Mouse (Mus musculus) stomach, postnatal 0 days (tissue): ENCODE results near the gene Tnfaip2.
A peak's percentile ranks its signal among the peaks of the same experiment; 100 is the strongest.

Source experiments
- CTCF ChIP-seq: IDR thresholded peaks from 2 replicates; pipeline ENCODE4 v1.5.1; 2016; ENCODE audit warnings: antibody characterized with exemption, low read depth, mild to moderate bottlenecking, moderate library complexity
- EP300 ChIP-seq: optimal IDR thresholded peaks from 2 replicates; pipeline ENCODE3; 2016; ENCODE audit warnings: antibody characterized with exemption

DNA sequence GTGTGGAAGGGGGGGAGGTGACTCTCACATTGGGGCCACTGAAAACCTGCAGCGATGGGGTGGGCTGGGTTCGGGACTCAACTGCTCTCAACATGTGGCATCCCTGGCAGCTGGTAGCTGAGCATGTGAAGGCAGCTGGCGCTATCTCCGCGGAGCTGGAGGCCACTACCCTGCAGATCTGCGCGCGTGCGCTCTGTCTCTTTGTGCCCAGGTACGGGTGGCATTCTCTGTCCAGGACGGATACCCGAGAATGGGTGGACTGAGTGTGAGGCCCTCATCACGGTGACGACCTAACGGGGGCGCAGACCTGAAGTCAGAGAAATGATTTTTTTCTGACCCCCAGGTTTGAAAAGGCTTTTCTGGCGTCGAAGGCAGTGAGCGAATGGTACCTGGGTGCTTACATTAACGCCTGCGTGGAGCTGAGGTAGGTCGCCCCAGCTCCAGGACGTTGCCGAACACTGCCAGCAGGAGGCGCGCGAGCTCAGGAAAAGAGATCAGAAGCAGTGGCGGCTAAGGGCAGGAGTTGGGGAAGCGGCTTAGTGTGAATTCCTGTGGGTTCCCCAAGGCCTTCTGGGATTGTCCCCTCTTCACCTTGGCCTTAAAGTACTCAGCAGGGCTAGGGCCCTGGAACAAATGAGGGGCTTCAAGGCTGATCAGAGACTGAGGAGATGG is 16.3 kb upstream of the Tnfaip2 start:
- TF ChIP-seq CTCF (peak; percentile 96), EP300 (no peak)
